Mouse (Mus musculus): Measurements from ENCODE around the gene Fzd2.

DNA sequence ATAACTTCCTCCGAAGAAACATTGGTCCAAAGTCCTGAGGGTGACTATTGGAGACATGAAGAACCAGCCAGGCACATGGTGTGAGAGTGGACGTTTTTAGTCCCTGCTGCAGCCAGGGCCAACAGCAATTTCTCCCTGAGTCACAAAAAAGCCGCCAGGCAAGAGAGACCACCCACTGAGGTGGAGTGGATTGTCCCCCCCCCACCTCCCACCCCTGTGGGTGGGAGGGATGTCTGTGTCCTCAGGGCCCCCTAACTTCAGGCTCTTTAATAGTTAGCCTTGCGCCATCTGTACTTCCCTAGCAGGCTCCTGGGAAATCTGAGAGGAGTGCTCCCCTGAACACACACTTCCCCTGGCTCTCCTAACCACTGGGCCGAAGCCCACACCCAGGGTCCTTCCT is 27.0 kb downstream of the Fzd2 start:
- TF ChIP-seq GATA1 (IDR thresholded peaks at IDR 0.05; ENCODE audit: borderline replicate concordance, low read length) (no peak), CTCF (IDR thresholded peaks at IDR 0.05; ENCODE audit: low read depth, low read length) (no peak)

All from G1E (cell line).